Mouse (Mus musculus): ENCODE results near the gene Boll. TPM values are rescaled to one million over a fixed set of nuclear protein-coding genes. Genes with fewer than 3 reads are reported as not detected.
"Not testable (repeated sequence)": the region's sequence is repeated elsewhere in the genome, so short reads cannot be mapped to it uniquely, and the experiment has no call there.

Gene Boll
- polyA plus RNA-seq, 1 experiment from 2014 or later = 0.42 TPM

DNA sequence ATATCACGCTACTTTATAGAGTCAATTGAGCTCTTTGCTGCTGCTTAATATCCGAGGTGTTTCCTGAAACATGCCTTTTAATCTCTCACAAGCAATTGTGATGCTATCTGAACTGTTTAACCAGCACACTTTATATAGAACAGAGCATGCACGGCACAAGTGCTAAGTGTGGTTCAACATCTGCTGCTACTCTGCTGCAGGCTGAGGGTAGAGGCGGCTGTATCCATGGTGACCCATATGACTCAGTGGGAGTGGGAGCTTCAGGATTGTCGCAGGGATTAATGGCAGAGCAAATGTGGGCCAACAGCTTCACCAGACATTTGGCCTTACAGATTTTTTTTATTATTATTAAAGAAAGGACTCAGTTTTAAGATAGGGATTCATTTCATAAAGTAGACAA lies 36.6 kb upstream of the Boll start:
- WGBS = 49% methylated on average over 5 of the region's 5 CpGs

DNA sequence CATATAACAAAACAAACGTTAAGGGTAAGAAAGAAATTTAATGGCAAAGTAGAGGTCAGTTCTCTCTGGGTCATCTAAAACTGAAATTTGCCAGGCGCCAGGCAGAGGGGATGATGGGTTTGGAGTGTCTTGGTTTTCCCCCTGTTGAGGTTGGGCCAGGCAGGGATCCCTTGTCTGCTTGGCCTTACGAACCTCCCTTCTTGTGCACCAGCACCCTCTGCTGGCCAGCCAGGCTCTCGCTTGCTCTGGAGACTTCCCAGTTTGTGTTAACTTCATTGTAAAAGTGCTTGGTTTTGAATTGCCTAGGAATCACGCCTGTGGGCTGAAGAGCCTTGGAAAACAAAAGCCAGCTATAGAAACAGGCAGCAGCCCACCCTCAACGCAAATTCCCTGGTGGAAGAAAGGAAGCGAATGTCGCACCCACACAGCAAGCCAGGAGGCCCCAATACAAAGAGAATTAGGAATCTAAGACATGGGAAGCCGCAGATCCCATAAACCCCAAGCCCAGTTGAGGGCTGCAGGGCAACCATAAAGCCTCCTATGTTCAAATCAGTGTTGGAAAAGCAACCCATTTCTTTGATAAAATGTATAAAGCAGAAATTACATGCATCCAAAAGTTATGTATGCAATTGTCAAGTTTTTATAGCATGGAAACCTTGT lies 20.0 kb upstream of the Boll start:
- H3K4me2 ChIP-seq (replicated peaks; ENCODE audit: low read depth, low read length) = no peak overlapping the region
- no peak overlapping the region for H3K27ac ChIP-seq (ENCODE audit: low read depth, low read length)
- DNase-seq (ENCODE audit: low spot score) (peak; percentile 90), ATAC-seq (ENCODE audit: low FRiP score) (peak; percentile 84)
- no peaks in the 10 kb centered on the region for H3K4me1 ChIP-seq (replicated peaks; ENCODE audit: control insufficient read depth, insufficient read depth, low read length)
- no peak overlapping the region for H3K9ac ChIP-seq (ENCODE audit: low read depth, low read length)
- H3K4me3 ChIP-seq (ENCODE audit: low read depth, low read length) = no peak overlapping the region
- WGBS = 15% methylated on average over 9 of the region's 9 CpGs
- no peaks in the 10 kb centered on the region for H3K36me3 ChIP-seq (ENCODE audit: control insufficient read depth, insufficient read depth, low read length)
- no peaks in the 10 kb centered on the region for H3K27me3 ChIP-seq (ENCODE audit: control insufficient read depth, insufficient read depth, low read length)
- no peaks in the 10 kb centered on the region for H3K9me3 ChIP-seq (ENCODE audit: control insufficient read depth, low read length)

More for the DNA sequence above, 36.6 kb upstream of the Boll start:
- DNase-seq (ENCODE audit: low spot score) (no peak), ATAC-seq (ENCODE audit: low FRiP score) (no peak)
- no peaks in the 10 kb centered on the region for H3K27me3 ChIP-seq (ENCODE audit: control insufficient read depth, insufficient read depth, low read length)
- no peaks in the 10 kb centered on the region for H3K4me1 ChIP-seq (replicated peaks; ENCODE audit: control insufficient read depth, insufficient read depth, low read length)
- H3K4me2 ChIP-seq (replicated peaks; ENCODE audit: low read depth, low read length) = no peak overlapping the region
- H3K4me3 ChIP-seq (ENCODE audit: low read depth, low read length) = no peak overlapping the region
- no peaks in the 10 kb centered on the region for H3K9me3 ChIP-seq (ENCODE audit: control insufficient read depth, low read length)
- H3K9ac ChIP-seq (ENCODE audit: low read depth, low read length) = no peak overlapping the region
- no peaks in the 10 kb centered on the region for H3K36me3 ChIP-seq (ENCODE audit: control insufficient read depth, insufficient read depth, low read length)
- no peak overlapping the region for H3K27ac ChIP-seq (ENCODE audit: low read depth, low read length)

GRCm38 (mm10) chr1:55380527-55380926 lies 17.3 kb upstream of the Boll start:
- 71% methylated on average over 2 of the region's 2 CpGs for WGBS
- DNase-seq (ENCODE audit: low spot score) = no peak
- Histone ChIP-seq H3K36me3 (ENCODE audit: control insufficient read depth, insufficient read depth, low read length) (no peaks in the 10 kb centered on the region), H3K4me3 (ENCODE audit: low read depth, low read length) (no peak overlapping the region), H3K27me3 (ENCODE audit: control insufficient read depth, insufficient read depth, low read length) (no peaks in the 10 kb centered on the region), H3K9me3 (ENCODE audit: control insufficient read depth, low read length) (no peaks in the 10 kb centered on the region), H3K9ac (ENCODE audit: low read depth, low read length) (no peak overlapping the region), H3K4me2 (replicated peaks; ENCODE audit: low read depth, low read length) (no peak overlapping the region), H3K4me1 (replicated peaks; ENCODE audit: control insufficient read depth, insufficient read depth, low read length) (no peaks in the 10 kb centered on the region), H3K27ac (ENCODE audit: low read depth, low read length) (no peak overlapping the region)
- no peak for ATAC-seq (ENCODE audit: low FRiP score)

DNA sequence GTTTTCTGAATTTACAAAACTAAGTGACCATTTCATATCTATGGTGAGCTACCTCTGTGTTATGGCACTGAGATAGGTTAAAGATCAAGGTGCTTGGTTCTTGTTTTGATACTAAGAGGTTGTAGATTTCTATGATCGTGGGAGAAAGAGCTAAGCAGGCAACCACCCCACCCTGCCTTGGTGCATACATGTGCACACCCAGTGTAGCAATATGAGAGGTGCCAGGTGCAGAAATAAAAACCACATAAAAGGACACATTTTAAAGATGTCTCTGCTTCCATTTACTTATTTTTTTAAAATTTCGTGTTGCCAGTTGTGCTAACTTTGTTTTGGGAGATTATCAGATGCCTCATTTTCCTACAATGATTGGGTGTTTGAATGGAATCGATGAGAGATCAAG lies 9.4 kb upstream of the Boll start:
- no peak for ATAC-seq (ENCODE audit: low FRiP score)
- no peak overlapping the region for H3K27ac ChIP-seq (ENCODE audit: low read depth, low read length)
- no peak overlapping the region for H3K4me3 ChIP-seq (ENCODE audit: low read depth, low read length)
- H3K27me3 ChIP-seq (ENCODE audit: control insufficient read depth, insufficient read depth, low read length) = no peaks in the 10 kb centered on the region
- H3K9ac ChIP-seq (ENCODE audit: low read depth, low read length) = no peak overlapping the region
- H3K36me3 ChIP-seq (ENCODE audit: control insufficient read depth, insufficient read depth, low read length) = no peaks in the 10 kb centered on the region
- DNase-seq (ENCODE audit: low spot score) = no peak
- H3K9me3 ChIP-seq (ENCODE audit: control insufficient read depth, low read length) = no peaks in the 10 kb centered on the region
- H3K4me1 ChIP-seq (replicated peaks; ENCODE audit: control insufficient read depth, insufficient read depth, low read length) = no peaks in the 10 kb centered on the region
- 91% methylated on average over 3 of the region's 3 CpGs for WGBS
- no peak overlapping the region for H3K4me2 ChIP-seq (replicated peaks; ENCODE audit: low read depth, low read length)

DNA sequence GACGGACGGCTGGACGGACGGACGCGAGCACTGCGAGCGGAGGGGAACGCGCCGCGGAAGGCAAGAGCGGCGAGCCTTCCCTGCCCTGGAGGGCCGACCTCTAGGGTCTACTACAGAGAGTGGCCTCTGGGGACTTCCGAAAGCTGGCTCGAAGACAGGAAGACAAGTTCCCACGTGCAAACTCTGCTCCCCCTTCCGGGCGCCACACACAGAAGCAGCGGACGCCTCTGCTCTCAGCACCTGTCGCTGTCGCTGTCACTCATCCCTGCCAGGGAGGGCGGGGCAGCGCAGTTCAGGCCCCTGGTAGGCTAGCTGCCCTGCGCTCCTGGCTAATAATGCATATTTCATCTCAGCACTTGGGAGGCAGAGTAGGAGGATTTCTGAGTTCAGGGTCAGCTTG lies 317 bp upstream of the Boll start:
- Histone ChIP-seq H3K4me2 (replicated peaks; ENCODE audit: low read depth, low read length) (peak overlapping the region; percentile 51), H3K9ac (ENCODE audit: low read depth, low read length) (no peak overlapping the region), H3K27ac (ENCODE audit: low read depth, low read length) (no peak overlapping the region), H3K27me3 (ENCODE audit: control insufficient read depth, insufficient read depth, low read length) (peaks cover 14% of the 10 kb centered on the region), H3K4me3 (ENCODE audit: low read depth, low read length) (peak overlapping the region; percentile 44), H3K9me3 (ENCODE audit: control insufficient read depth, low read length) (no peaks in the 10 kb centered on the region), H3K4me1 (replicated peaks; ENCODE audit: control insufficient read depth, insufficient read depth, low read length) (no peaks in the 10 kb centered on the region), H3K36me3 (ENCODE audit: control insufficient read depth, insufficient read depth, low read length) (no peaks in the 10 kb centered on the region)
- 3% methylated on average over 21 of the region's 27 CpGs for WGBS
- DNase-seq (ENCODE audit: low spot score) (peak; percentile 70), ATAC-seq (ENCODE audit: low FRiP score) (peak; percentile 88)

DNA sequence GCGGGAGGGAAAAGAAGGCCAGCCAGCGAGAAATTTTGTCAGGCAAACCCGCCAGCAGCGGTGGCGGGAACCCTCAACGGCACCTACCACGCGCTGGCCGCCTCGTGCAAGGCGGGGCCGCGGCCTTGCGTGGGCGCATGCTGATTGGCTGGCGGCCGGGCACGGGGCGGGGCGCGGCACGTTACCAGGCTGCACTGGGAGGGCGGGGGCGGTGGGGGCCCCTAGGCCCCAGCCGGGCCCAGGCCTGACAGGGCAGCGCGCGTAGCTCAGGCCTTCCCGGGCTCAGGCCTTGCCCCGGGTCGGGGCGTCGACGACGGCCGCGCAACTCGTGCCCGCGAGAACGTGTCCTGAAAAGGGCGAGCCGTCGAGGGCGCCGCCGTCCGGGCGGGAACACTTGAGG lies 635 bp downstream of the Boll start:
- no peak overlapping the region for H3K4me3 ChIP-seq (ENCODE audit: low read depth, low read length)
- H3K36me3 ChIP-seq (ENCODE audit: control insufficient read depth, insufficient read depth, low read length) = no peaks in the 10 kb centered on the region
- H3K27ac ChIP-seq (ENCODE audit: low read depth, low read length) = no peak overlapping the region
- H3K4me2 ChIP-seq (replicated peaks; ENCODE audit: low read depth, low read length) = peak overlapping the region; percentile 51; the same call in 1 of the 2 replicates
- DNase-seq (ENCODE audit: low spot score) (peak; percentile 10), ATAC-seq (ENCODE audit: low FRiP score) (peak; percentile 68)
- no peak overlapping the region for H3K9ac ChIP-seq (ENCODE audit: low read depth, low read length)
- no peaks in the 10 kb centered on the region for H3K4me1 ChIP-seq (replicated peaks; ENCODE audit: control insufficient read depth, insufficient read depth, low read length)
- H3K9me3 ChIP-seq (ENCODE audit: control insufficient read depth, low read length) = no peaks in the 10 kb centered on the region
- H3K27me3 ChIP-seq (ENCODE audit: control insufficient read depth, insufficient read depth, low read length) = peaks cover 14% of the 10 kb centered on the region
- WGBS = 40% methylated on average over 33 of the region's 49 CpGs

GRCm38 (mm10) chr1:55351914-55352313 lies 11.4 kb downstream of the Boll start:
- DNase-seq (ENCODE audit: low spot score); ATAC-seq (ENCODE audit: low FRiP score); H3K36me3 ChIP-seq (ENCODE audit: control insufficient read depth, insufficient read depth, low read length); H3K9ac ChIP-seq (ENCODE audit: low read depth, low read length); H3K27me3 ChIP-seq (ENCODE audit: control insufficient read depth, insufficient read depth, low read length); H3K4me3 ChIP-seq (ENCODE audit: low read depth, low read length); H3K27ac ChIP-seq (ENCODE audit: low read depth, low read length); H3K4me1 ChIP-seq (replicated peaks; ENCODE audit: control insufficient read depth, insufficient read depth, low read length); H3K9me3 ChIP-seq (ENCODE audit: control insufficient read depth, low read length); H3K4me2 ChIP-seq (replicated peaks; ENCODE audit: low read depth, low read length): not testable (repeated sequence)
- WGBS = 80% methylated on average over 2 of the region's 2 CpGs

DNA sequence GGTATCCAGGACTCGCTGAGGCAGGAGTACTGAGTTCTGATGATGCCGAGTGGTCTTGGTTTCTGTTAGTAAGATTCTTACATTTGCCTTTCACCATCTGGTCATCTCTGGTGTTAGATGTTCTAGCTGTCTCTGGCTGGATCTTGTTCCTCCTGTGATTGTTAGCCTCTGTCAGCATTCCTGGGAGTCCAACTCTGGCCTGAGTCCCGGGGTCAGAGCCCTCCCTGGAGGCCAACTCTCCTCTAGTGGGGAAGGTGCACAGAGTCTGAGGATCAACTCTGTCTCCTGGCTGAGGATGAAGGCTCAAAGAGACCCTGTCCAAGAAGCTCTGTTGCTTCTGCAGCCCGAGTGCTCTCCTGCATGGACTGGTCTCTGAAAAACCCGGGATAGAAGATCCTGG lies 37.8 kb downstream of the Boll start:
- H3K27ac ChIP-seq (ENCODE audit: low read depth, low read length); ATAC-seq (ENCODE audit: low FRiP score); H3K9me3 ChIP-seq (ENCODE audit: control insufficient read depth, low read length); H3K4me2 ChIP-seq (replicated peaks; ENCODE audit: low read depth, low read length); H3K36me3 ChIP-seq (ENCODE audit: control insufficient read depth, insufficient read depth, low read length); H3K4me3 ChIP-seq (ENCODE audit: low read depth, low read length); H3K4me1 ChIP-seq (replicated peaks; ENCODE audit: control insufficient read depth, insufficient read depth, low read length); DNase-seq (ENCODE audit: low spot score); H3K9ac ChIP-seq (ENCODE audit: low read depth, low read length); H3K27me3 ChIP-seq (ENCODE audit: control insufficient read depth, insufficient read depth, low read length): not testable (repeated sequence)
- 89% methylated on average over 5 of the region's 5 CpGs for WGBS

DNA sequence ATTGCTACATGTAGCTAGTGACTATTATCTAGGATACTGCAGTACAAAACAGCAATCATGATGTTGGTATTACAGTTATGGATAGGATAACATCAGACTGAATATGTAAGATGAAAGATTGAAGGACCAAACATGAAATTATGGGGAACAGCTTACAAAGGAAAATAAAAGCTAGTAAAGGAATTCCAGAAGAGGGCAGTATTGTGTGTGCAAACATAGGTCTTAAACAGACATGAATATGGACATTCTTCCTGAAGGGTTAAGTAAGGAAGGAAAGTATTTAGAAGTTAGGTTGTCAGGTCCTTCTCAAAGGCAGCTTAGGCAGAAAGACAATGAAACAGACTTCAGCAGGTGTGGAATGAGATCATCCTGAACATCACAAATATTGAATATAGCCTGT lies 62.2 kb downstream of the Boll start:
- H3K4me1 ChIP-seq (replicated peaks; ENCODE audit: control insufficient read depth, insufficient read depth, low read length) = no peaks in the 10 kb centered on the region
- no peak overlapping the region for H3K4me2 ChIP-seq (replicated peaks; ENCODE audit: low read depth, low read length)
- H3K9ac ChIP-seq (ENCODE audit: low read depth, low read length) = no peak overlapping the region
- H3K4me3 ChIP-seq (ENCODE audit: low read depth, low read length) = no peak overlapping the region
- H3K36me3 ChIP-seq (ENCODE audit: control insufficient read depth, insufficient read depth, low read length) = no peaks in the 10 kb centered on the region
- no peak overlapping the region for H3K27ac ChIP-seq (ENCODE audit: low read depth, low read length)
- DNase-seq (ENCODE audit: low spot score) (peak; percentile 1), ATAC-seq (ENCODE audit: low FRiP score) (no peak)
- no peaks in the 10 kb centered on the region for H3K9me3 ChIP-seq (ENCODE audit: control insufficient read depth, low read length)
- no peaks in the 10 kb centered on the region for H3K27me3 ChIP-seq (ENCODE audit: control insufficient read depth, insufficient read depth, low read length)
